Mouse (Mus musculus): ENCODE measurements at regions not wholly inside any gene's neighbourhood (a gene's known extent, or its start where the extent isn't known, plus 50 kb on each side); places are given as distances from the start of the nearest gene placed in this dataset.

DNA sequence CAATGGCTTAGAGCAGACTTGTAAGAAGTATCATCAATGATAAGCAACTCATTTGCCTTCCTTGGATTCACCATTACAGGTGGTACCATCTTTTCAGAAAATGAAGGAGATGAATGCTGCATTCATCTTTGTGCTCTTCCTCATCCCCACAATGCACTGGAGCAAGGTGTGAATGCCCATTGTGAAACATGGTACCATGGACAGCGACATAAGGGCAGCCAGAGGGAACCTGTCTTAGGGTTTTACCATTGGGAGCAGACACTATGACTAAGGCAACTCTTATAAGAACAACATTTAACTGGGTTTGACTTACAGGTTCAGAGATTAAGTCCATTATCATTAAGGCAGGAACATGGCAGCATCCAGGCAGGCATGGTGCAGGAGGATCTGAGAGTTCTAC is 60.1 kb upstream of the Kcnj6 start:
- DNase-seq (ENCODE audit: low read depth, low spot score), result no peak

DNA sequence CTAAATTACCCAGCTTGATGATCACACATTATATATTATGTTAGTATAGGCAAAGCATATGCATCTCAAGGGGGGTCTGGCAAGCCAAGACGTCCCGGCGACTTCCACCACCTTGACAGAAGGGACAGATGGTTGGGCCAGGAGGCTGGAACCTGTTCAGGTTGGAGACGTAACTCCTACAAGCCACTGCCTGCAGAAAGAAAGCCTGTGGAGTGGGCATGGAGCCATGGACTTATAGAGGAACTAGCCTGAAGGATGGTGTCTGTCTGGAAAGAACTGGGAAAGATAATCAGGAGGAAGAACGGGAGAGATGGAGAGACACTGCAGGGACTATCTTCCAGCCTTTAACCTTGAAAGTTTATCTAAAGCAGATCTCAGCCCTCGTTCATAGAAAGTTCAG is 66.9 kb upstream of the Kcnj6 start:
- DNase-seq (ENCODE audit: low read depth, low spot score), result no peak

DNA sequence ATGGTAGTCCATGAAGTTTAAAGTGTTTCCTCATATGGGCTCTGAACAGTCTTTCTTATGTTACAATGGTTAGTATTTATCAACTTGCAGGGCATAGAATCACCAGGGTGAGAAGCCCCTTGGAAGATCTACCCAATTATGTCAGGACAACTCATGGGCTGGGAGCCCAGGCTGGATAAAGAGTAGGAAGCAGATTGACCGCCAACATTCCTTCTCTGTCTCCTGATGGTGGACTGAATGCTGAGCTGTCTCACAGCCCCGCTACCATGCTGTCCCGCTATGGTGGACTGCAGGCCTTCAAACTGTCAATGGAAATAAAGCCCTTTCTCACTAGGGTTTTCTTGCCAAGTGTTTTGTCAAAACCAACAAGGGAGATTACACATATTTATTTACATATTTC is 69.2 kb upstream of the Kcnj6 start:
- no peak for DNase-seq (ENCODE audit: low read depth, low spot score)

DNA sequence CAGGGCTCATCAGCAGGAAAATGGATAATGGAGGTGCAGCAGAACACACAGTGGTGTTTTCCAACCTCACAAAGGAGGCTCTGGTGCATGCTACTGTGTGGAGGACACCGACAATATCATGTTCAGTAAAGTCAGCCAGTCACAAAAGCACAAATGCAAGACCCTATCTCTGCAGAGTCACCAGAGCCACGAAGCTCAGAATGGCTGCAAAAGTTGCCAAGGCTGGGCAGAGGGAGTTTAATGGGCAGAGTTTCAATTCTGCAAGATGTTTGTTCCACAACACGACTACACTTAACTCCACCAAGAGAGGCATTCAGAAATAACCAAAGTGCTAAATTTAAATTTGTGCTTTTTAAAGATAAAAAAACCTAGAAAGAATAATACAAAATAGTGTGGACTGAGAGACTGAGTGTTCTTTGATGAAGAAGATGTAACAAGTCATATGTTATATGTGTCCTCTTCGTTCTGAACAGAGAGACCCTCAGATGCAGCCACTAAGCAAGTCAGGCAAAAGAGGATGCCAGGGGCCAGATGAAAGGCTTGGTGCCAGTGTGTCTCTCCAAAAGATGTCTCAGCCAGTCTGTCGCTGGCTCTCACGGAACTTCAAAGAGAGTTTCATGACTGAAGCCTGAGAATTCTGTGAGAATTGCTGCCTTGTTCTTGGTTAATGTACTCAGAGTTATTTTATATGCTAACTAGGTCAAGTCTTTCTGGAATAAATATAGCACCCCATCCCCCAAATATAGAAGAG is 95.1 kb upstream of the Kcnj6 start:
- DNase-seq (ENCODE audit: low read depth, low spot score), result no peak

DNA sequence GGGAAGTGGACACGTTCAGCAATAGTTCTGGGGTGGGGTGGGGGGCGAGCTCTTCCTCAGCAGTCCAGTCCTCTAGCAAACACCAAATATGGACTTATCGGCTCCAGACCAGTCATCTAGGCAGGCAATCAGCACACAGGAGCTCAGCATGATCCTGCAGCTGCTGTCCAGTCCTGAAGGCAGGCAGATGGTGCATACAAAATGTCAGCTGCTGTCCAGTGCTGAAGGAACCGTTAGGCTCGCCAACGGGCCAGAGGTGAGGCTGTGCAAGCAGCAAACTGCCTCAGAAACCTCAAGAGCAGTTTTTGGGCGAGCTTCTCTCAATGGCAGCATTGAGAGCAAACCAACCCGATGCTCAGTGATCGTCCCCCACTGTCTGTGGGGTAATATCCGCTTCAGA is 96.3 kb upstream of the Kcnj6 start:
- no peak for DNase-seq (ENCODE audit: low read depth, low spot score)

DNA sequence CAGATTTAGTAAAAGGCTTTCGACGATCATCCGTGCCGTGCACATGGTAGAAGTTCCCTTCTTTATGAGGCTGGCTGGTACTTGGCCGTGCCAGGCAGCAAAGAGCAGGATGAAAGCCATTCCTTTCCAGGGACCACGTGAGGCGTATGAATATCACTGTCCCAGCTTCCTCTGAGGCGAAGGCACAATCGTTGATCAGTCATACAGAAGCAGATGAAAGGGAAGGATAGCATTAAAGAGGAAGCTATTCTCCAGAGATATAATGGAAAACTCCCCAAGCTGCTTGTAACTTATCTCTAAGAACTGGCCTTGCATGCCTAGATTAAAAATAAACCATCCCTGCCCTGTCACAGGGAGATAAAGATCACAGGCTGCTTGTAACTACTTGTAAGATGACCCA is 103.5 kb upstream of the Kcnj6 start:
- DNase-seq (ENCODE audit: low read depth, low spot score), result no peak

DNA sequence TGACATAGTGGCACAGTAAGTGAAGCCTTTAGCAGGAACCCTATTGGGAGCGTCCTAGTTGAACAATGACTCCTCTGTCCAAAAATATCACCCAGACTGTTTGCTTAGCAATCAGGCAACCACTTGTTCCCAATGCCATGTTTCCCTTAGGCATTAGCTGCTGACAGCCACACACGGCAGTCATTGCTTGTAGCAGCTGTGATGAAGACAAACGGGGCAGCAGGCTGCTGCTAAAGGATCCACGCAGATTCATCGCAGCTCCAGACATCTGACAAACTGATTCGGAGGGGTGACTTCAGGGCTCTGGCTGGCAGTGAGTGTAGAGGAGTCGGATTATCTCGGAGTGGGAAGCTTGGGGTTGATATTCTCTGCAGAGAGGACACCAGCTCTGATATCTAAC is 120.0 kb upstream of the Kcnj6 start:
- no peak for DNase-seq (ENCODE audit: low read depth, low spot score)

DNA sequence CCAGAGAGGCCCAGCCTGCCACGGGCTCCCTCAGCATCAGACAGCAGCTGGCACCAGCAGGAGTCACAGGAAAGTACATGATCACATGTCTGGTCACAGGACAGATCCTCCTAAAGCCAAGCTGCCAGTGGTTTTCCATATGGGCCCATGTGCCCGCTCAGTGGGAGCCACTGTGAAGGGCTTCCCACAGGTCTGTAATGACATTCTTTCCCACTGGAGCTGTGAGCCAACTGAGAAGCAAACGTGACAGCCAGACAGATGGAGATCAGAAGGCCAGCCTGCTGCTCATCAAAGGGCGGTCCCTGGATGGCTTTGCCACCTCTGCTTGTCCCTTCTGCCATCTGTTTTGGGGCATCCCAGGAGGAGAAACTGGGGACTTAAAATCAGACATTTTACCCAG is 121.8 kb upstream of the Kcnj6 start:
- DNase-seq (ENCODE audit: low read depth, low spot score), result no peak

DNA sequence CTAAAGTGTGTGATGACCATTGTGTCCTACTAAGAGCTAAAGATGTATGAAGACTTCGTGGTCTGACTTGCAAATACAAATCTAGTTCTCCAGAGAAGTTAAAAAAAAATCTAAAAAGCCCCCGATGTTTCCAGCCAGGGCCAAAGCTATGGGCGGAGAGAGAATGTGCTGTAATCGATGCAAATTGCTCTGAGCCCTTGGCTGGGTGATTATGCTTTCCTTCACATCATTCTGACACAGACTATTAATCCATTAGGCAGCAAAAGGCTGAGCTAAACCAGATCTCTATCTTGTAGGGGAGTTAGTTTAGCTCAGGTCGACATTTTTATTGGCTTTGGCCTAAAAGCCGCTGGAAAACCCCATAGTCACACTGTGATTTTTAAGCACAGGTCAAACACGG is 124.5 kb upstream of the Kcnj6 start:
- DNase-seq (ENCODE audit: low read depth, low spot score), result no peak

DNA sequence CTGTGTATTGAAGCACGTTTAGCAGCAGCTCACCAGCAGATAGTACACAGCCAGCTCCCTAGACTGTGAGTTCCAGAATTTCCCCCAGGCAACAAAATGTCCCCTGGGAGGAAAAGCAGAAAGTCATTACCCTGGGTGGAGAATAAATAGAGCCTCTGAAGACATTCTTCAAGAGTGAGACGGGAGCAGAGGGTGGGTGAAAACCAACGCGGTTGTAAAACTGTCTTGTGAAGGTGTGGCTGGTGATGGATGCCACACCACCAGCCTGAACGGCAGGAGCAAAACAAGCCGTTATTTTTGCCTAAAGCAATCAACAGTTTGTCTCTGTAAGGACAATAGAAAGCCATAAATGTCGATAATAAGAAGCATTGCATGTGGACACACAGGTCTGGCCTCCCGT is 129.7 kb upstream of the Kcnj15 start:
- no peak for DNase-seq (ENCODE audit: low read depth, low spot score)

DNA sequence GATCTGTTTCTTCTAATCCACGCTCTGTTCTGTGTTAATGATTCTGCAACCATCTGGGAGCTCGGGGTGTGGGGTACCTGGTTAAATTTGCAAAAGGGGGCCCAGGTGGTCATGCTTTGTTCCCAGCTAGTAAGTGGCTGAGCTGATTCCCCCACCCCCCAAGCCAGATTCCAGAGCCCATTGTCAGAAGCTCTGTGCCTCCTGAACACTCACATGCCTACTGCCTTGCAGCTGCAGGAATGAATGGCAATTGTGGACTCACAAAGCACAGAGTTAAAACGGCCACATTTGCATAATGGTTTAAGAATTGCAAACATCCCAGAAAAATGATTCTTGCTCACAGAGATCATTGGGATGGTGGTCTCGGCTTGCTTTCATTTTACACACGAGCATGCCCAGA is 125.5 kb upstream of the Kcnj15 start:
- DNase-seq (ENCODE audit: low read depth, low spot score), result no peak

DNA sequence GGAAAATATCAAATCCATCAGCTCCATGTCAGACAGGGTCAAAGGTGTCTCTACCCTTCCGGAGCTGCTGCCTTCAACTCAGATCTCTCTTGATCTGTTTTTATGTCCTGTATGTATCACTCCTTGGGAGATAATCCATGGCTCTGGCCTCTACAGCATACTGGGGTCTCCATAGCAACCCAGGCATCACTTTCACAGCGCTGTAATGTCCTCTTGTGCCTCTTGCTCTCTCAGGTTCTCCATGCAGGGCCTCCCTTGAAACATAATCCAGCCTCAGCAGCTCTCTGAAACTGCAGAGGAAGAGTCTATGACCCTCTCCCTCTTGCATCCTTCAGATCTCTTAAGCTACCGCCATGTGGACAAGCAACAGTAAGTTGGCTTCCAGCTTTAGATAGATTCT is 118.5 kb upstream of the Kcnj15 start:
- DNase-seq (ENCODE audit: low read depth, low spot score), result no peak

DNA sequence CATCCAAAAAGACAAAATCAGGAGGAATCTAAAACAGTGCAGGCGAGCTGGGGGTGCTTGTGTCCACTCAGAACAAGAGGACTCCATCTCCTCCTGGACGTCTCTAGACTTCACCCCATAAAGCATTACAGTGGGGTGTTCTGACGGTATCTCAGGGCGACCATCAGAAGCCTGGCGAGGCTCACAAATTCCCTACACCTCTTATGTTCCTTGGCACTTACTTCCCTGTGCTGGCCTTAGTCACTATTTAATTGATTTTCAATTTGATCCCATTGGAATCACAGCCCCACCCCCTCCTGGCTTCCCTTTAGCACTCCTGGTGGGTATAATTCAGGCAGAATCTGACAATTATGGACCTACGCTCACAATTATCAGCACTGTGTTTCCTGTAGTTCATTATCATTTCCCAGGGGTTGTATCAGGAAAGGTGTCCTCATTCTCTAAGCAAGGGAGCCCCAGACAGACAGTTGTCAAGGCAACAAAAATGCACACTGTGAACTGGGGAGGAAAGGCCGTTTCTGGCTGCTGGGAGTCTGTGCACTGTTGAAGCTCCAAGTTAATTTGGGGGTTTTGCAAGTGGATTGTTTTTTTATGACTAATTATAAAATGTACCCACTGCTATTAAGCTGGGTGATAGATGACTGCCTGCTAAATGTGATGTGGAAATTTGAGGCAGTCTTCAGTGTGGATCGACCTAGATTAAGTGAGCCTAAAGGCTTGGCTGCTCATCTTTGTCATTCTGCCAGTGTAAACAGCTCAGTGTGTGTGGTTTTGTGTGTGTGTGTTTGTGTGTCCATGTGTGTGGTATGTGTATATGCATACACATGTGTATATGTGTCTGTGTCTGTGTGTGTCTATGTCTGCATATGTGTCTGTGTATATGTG is 115.6 kb upstream of the Kcnj15 start:
- DNase-seq (ENCODE audit: low read depth, low spot score), result no peak

DNA sequence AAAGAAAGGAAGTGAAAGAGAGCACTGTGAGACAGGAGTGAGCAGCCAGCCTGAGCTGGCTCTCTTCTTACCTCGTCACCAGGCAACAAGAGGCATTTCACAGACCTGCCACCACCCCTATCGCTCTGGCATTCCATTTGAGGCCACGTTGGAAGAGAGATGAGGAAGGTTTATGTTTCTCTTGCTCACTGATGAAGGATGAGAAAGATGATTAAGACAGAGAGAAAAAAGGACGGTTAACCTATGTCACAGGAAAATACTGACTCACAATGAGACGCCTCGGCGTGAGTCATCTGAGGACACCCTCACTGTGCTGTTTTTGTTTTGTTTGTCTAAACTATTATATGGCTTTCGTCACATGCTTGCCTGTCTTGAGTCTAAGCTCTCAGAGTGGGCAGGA is 106.9 kb upstream of the Kcnj15 start:
- DNase-seq (ENCODE audit: low read depth, low spot score), result no peak

DNA sequence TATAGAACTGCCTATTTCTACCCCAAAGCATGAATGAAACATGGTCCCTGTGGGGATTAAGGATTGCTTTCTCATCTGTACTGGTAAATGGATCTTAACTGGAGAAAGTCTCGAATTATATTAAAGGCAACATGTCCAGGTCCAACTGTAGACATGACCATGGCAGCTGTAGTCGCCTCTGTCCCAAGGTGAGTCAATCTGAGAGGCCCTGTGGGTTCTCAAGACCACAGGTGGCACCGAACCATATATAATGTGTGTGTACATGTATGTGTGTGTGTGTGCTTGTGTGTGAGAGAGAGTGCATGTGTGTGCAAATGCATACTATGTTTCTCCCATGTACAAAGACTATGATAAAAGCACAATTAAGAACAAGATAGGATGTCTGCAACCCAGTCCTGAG is 105.9 kb upstream of the Kcnj15 start:
- DNase-seq (ENCODE audit: low read depth, low spot score), result no peak

DNA sequence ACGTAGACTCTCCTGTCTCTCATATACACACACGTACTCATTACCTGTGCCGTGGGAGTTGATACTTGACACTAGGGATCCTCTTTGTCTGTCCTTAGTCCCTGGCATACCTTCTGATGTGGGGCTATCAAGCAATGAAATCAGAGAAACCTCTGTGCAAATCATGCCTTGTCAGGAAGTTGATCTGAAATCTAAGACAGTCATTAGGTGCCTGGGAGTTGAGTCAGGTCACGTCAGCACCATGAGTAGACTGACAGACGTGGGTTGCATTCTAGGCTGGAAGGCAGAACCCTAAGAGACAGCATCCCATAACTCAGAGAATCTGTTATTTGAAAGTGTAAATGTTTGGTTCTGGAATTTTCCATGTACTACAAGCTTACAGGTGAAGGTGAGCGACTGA is 105.4 kb upstream of the Kcnj15 start:
- no peak for DNase-seq (ENCODE audit: low read depth, low spot score)

DNA sequence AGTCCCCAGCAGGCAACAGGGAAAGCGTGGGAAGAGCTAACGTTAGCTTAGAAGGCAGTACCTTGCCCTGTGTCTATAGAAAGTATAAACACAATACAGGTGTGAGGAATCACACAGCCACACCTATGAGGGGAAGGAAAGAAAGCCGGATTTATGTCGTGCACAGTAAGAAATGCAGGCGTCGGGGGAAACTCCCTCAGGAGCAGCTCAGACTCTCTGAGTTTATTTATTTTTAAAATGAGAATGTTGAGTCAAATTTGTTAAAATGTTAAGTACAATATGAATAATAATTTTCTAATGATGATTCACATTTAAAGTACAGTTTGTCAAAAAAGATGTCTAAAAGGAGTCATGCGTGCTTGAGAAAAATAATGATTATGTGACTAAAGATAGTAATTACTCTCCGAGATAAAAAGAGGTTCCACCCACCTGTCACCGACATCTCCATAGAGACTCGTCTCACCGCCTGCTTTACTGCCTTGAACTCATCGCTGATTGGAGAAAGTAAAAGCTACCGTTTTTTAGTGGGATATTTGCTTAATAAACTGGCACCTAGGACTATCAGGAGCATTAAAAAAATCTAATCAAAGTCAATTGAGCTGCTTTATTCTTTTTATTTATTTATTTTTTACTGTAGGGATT is 104.5 kb upstream of the Kcnj15 start:
- no peak for DNase-seq (ENCODE audit: low read depth, low spot score)

DNA sequence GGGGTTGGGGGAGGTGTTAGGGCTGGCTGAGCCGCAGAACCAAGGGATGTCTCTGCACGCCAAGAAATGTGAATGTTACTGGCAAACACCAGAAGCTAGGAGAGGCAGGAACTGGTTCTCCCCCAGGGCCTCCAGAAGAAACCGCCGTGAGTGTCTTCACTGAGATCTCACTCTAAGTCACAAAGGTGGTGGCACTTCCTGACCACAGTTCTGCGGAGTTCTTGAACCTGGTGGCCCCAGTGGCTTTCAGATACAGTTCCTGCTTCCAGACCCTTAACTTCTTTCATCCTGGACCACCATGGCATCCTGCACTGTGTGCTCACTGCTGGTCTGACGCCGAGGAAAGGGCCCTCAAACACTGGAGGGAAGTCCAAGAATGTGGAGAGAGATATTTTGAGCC is 89.0 kb upstream of the Kcnj15 start:
- no peak for DNase-seq (ENCODE audit: low read depth, low spot score)

DNA sequence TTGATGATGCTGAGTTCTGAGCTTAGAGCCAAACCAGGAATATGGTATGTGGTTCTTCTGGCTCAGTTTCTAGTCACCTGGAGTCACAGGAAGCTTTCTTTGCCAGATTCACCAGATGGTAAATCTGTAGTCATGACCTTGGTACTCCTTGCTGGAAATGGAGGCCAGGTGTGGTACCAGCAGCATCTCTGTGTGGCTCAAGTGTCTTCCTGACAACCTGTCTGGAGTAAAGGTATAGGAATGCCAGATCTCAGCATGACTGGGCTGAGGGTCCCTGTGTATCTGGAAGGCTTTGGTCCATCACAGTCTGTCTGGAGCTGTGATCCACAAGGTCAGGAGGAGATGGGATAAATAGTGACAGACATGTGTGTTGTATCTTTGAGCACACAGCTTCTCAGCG is 88.0 kb upstream of the Kcnj15 start:
- no peak for DNase-seq (ENCODE audit: low read depth, low spot score)

DNA sequence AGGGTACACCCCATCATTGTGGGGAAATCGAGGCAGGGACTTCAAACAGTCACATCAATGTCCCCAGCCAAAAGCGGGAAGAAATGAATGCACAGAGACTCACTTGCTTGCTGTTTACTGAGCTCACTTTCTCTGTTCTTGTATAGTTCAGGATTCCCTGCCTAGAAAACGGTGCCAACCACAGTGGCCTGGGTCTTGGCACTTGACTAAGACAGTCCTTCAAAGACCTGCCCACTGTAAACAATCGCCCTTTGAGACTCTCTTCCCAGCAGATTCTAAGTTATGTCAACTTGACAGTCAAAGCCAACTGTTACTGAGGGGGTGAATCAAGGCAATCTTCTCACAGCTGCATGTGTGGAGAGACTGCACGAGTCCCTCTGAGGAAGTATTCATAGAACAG is 76.8 kb upstream of the Kcnj15 start:
- DNase-seq (ENCODE audit: low read depth, low spot score), result no peak

DNA sequence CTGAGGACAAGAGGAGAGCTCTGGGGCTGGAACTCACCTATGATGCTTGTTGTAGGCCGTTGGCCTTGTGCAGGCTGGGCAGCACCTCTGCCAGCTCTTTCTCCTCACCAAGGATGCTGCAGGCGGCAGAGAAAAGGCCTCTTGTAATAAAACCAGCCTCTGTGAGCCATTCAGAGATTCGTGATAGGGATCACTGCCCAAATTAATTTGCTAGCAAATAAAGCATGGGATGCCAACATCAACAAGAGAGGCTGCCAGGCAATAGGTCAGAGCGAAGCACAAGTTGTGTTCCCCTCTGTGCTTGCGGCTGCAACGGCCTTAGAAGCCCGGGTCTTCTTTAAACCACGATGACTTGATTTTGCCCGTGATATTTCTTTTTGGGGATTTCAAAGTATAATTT is 72.0 kb upstream of the Kcnj15 start:
- DNase-seq (ENCODE audit: low read depth, low spot score), result no peak

DNA sequence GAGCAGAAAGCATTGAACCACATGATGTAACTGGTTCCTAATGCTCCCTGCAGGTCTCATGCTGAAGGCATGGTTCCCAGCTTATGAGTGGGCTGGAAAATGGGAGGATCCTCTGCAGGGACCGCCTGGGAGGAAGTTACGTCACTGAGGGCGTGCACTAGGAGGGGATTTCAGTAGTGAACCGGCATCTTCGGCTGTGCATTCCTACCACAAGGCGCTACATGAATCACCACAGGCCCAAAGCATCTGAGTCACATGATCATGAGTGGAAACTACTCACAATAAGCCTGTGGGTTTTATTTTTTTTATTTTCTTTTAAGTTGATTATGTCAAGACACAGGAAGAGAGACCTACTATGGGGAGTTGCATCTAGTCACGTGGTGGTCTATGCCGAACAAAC is 68.2 kb upstream of the Kcnj15 start:
- DNase-seq (ENCODE audit: low read depth, low spot score), result no peak

DNA sequence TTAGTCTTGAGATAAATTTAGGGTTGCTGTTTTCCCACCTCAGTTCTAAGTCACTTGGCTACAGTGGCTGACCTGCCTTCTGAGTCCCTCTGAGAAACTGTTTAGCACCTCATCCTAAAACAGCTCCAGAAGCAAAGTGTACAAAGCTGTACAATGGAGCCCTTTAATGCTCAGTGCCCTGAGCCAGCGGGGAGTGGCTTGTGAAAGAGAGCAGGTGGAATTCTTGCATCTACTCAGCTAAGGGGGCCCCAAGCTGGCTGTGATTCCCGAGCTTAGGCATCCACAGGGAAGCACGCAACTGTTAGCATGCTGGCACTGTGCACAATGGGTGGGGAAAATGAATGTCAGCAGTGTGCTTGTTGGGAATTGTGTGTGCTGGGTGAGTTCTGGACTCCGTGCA is 63.2 kb upstream of the Kcnj15 start:
- DNase-seq (ENCODE audit: low read depth, low spot score), result no peak
